7 mouse cellular contexts compared by ENCODE assay signal in the genomic region with DNA sequence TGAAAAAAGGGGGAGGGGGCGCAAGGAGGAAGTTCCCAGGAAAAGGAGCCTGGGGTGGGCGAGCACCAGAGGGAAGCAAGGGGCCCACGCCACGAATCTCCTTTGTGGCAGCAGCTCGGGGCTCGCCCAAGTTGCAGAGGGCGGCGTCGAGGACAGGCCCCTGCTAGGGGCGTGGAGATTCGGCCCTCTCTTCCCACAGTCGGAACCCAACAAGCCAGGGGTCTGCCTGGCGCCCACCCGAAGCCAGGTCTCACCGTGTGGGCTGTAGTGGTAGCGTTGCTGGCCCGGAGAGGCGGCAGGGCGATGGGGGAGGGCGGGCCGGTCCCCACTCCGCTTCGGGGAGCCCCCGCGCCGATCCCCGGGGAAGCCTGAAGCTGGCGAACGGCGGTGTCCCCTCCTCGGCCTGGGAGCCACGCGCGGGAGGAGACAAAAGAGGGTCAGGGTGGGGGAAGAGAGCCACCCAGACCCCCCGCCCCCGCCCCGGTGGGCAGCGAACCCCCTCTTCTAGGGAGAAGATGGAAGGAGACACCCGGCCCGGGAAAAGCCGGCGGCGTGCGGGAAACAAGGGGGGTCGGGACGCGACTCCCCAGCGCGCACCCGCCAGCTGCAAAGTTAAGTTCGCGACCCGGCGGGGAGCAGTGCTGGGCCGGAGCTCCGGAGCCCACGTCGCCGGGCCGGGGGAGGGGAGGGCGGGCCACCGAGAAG. TPM values are rescaled to one million over a fixed set of nuclear protein-coding genes. Genes with fewer than 3 reads are reported as not detected.
A peak's percentile ranks its signal among the peaks of the same experiment; 100 is the strongest.
DNase-seq lines count a peak whose midpoint lies in the region; ATAC-seq and TF ChIP-seq lines count a peak whose summit lies in the region.

No protein-coding gene starts in this region.

- H3K27ac ChIP-seq in ES-Bruce4 (ENCODE audit: insufficient read depth, low read length): no peak overlapping the region
- H3K27ac ChIP-seq in forebrain, embryonic 11.5 days (ENCODE audit: low read depth, low read length): peak overlapping the region; percentile 94
- H3K27ac ChIP-seq in limb, embryonic 14.5 days (replicated peaks; ENCODE audit: low read depth, low read length): peak overlapping the region; percentile 94
- H3K27ac ChIP-seq in midbrain, embryonic 13.5 days: peak overlapping the region; percentile 98
- H3K27ac ChIP-seq in stomach, embryonic 14.5 days (ENCODE audit: low read length): peak overlapping the region; percentile 97

- peak overlapping the region; percentile 96 for H3K9ac ChIP-seq in ES-Bruce4 (ENCODE audit: low read depth, poor library complexity, severe bottlenecking)
- peak overlapping the region; percentile 97 for H3K9ac ChIP-seq in forebrain, embryonic 11.5 days (ENCODE audit: low read length)
- peak overlapping the region; percentile 98 for H3K9ac ChIP-seq in limb, embryonic 14.5 days (ENCODE audit: low read depth, low read length, severe bottlenecking)
- peak overlapping the region; percentile 98 for H3K9ac ChIP-seq in midbrain, embryonic 13.5 days (replicated peaks)
- peak overlapping the region; percentile 98 for H3K9ac ChIP-seq in stomach, embryonic 14.5 days (replicated peaks; ENCODE audit: low read depth, low read length)

- no peak for TF ChIP-seq CTCF in ES-Bruce4 (IDR thresholded peaks at IDR 0.05; ENCODE audit: low read depth, low read length)

- TF ChIP-seq EP300 in ES-Bruce4 (IDR thresholded peaks at IDR 0.05; ENCODE audit: insufficient read depth, low read depth, low read length): no peak

- peak overlapping the region; percentile 65 for H3K4me3 ChIP-seq in ES-Bruce4 (ENCODE audit: low read depth, low read length)
- peak overlapping the region; percentile 97 for H3K4me3 ChIP-seq in forebrain, embryonic 11.5 days (ENCODE audit: low read depth, low read length)
- H3K4me3 ChIP-seq in limb, embryonic 14.5 days (replicated peaks; ENCODE audit: low read length): peak overlapping the region; percentile 94
- peak overlapping the region; percentile 95 for H3K4me3 ChIP-seq in midbrain, embryonic 13.5 days (replicated peaks)
- peak overlapping the region; percentile 93 for H3K4me3 ChIP-seq in stomach, embryonic 14.5 days (ENCODE audit: low read depth, low read length)

- no peaks in the 10 kb centered on the region; the same call in 1 of the 2 replicates for H3K36me3 ChIP-seq in ES-Bruce4 (ENCODE audit: control insufficient read depth, insufficient read depth, low read length, poor library complexity, severe bottlenecking)
- H3K36me3 ChIP-seq in forebrain, embryonic 11.5 days (ENCODE audit: control insufficient read depth, insufficient read depth, low read length): peaks cover 4% of the 10 kb centered on the region; the same call in 1 of the 2 replicates
- peaks cover 21% of the 10 kb centered on the region for H3K36me3 ChIP-seq in limb, embryonic 14.5 days (ENCODE audit: control insufficient read depth, insufficient read depth, low read length)
- H3K36me3 ChIP-seq in midbrain, embryonic 13.5 days: peaks cover 16% of the 10 kb centered on the region
- H3K36me3 ChIP-seq in stomach, embryonic 14.5 days (ENCODE audit: control insufficient read depth, insufficient read depth, low read length): peaks cover 19% of the 10 kb centered on the region

- H3K9me3 ChIP-seq in ES-Bruce4 (replicated peaks; ENCODE audit: control insufficient read depth, insufficient read depth, low read length, poor library complexity, severe bottlenecking): no peaks in the 10 kb centered on the region
- no peaks in the 10 kb centered on the region for H3K9me3 ChIP-seq in forebrain, embryonic 11.5 days (ENCODE audit: control insufficient read depth, low read length)
- H3K9me3 ChIP-seq in limb, embryonic 14.5 days (ENCODE audit: control insufficient read depth, low read length): no peaks in the 10 kb centered on the region
- H3K9me3 ChIP-seq in midbrain, embryonic 13.5 days: no peaks in the 10 kb centered on the region
- no peaks in the 10 kb centered on the region for H3K9me3 ChIP-seq in stomach, embryonic 14.5 days (ENCODE audit: control insufficient read depth, low read depth, low read length)

- no peaks in the 10 kb centered on the region for H3K4me1 ChIP-seq in ES-Bruce4 (ENCODE audit: control insufficient read depth, insufficient read depth, low read length)
- H3K4me1 ChIP-seq in forebrain, embryonic 11.5 days (replicated peaks; ENCODE audit: control insufficient read depth, insufficient read depth, low read length): peaks cover 10% of the 10 kb centered on the region
- H3K4me1 ChIP-seq in limb, embryonic 14.5 days (ENCODE audit: control insufficient read depth, insufficient read depth, low read length): peaks cover 25% of the 10 kb centered on the region
- peaks cover 46% of the 10 kb centered on the region for H3K4me1 ChIP-seq in midbrain, embryonic 13.5 days (replicated peaks)
- peaks cover 26% of the 10 kb centered on the region for H3K4me1 ChIP-seq in stomach, embryonic 14.5 days (ENCODE audit: control insufficient read depth, insufficient read depth, low read length)

- peak; percentile 15 for DNase-seq in adrenal gland, adult 8-10 months
- DNase-seq in forebrain, embryonic 11.5 days (ENCODE audit: low spot score): peak; percentile 81
- peak; percentile 64 for DNase-seq in heart, postnatal 4 days
- peak; percentile 49 for DNase-seq in limb, embryonic 14.5 days (ENCODE audit: low spot score)

- no peaks in the 10 kb centered on the region for H3K27me3 ChIP-seq in ES-Bruce4 (ENCODE audit: control insufficient read depth, insufficient read depth, low read length, poor library complexity, severe bottlenecking)
- no peaks in the 10 kb centered on the region for H3K27me3 ChIP-seq in forebrain, embryonic 11.5 days (ENCODE audit: control insufficient read depth, insufficient read depth, low read length)
- no peaks in the 10 kb centered on the region for H3K27me3 ChIP-seq in limb, embryonic 14.5 days (ENCODE audit: control insufficient read depth, insufficient read depth, low read length)
- H3K27me3 ChIP-seq in midbrain, embryonic 13.5 days: no peaks in the 10 kb centered on the region
- H3K27me3 ChIP-seq in stomach, embryonic 14.5 days (ENCODE audit: control insufficient read depth, insufficient read depth, low read length): no peaks in the 10 kb centered on the region

- ATAC-seq in forebrain, embryonic 11.5 days (replicated peaks; ENCODE audit: low FRiP score): peak; percentile 45
- ATAC-seq in limb, embryonic 14.5 days (ENCODE audit: low FRiP score, low read depth): peak; percentile 35
- ATAC-seq in midbrain, embryonic 13.5 days: peak; percentile 55
- peak; percentile 21; the same call in 1 of the 2 replicates for ATAC-seq in stomach, embryonic 14.5 days (ENCODE audit: insufficient number of reproducible peaks, insufficient read depth, low FRiP score, low read depth)

- TF ChIP-seq POLR2A in ES-Bruce4 (IDR thresholded peaks at IDR 0.05; ENCODE audit: insufficient read depth, low read length): no peak
- no peak for TF ChIP-seq POLR2A in limb, embryonic 14.5 days (IDR thresholded peaks at IDR 0.05; ENCODE audit: borderline replicate concordance, extremely low read depth, insufficient read depth, insufficient read length)

- H3K4me2 ChIP-seq in forebrain, embryonic 11.5 days (ENCODE audit: low read depth, low read length, severe bottlenecking): peak overlapping the region; percentile 90
- peak overlapping the region; percentile 80 for H3K4me2 ChIP-seq in limb, embryonic 14.5 days (replicated peaks; ENCODE audit: low read depth, low read length, severe bottlenecking)
- H3K4me2 ChIP-seq in midbrain, embryonic 13.5 days (replicated peaks): peak overlapping the region; percentile 94
- peak overlapping the region; percentile 86 for H3K4me2 ChIP-seq in stomach, embryonic 14.5 days (replicated peaks; ENCODE audit: low read depth, low read length)

- WGBS in forebrain, embryonic 11.5 days: under 1% methylated on average over 51 of the region's 62 CpGs
- under 1% methylated on average over 30 of the region's 62 CpGs for WGBS in limb, embryonic 14.5 days
- WGBS in midbrain, embryonic 13.5 days: under 1% methylated on average over 47 of the region's 62 CpGs
- under 1% methylated on average over 47 of the region's 62 CpGs for WGBS in stomach, embryonic 14.5 days

RNA-seq across cellular contexts. Expression of a gene that starts 2.0 kb away (rescaled TPM):
- 16.4 and 23.1 TPM in 2 replicates for polyA plus RNA-seq in ES-Bruce4 (2011; ENCODE audit: insufficient read depth, insufficient read length, low read depth, missing spikeins)
- total RNA-seq in adrenal gland, adult 8-10 months (2022): 10 to 100 TPM; 16.1 to 34.9 (median 26.4) TPM
- polyA plus RNA-seq in forebrain, embryonic 11.5 days (2014; fragmentation: Nextera tagmentation; extraction: Ambion mirVana): 10.5 and 11.2 TPM in 2 replicates
- total RNA-seq in heart, postnatal 4 days (2021): 100 to 1,000 TPM; 114 to 130 TPM
- polyA plus RNA-seq in limb, embryonic 14.5 days (2012; rRNA removed): 19.4 and 20.9 TPM in 2 replicates
- 13.3 and 15.4 TPM in 2 replicates for polyA plus RNA-seq in limb, embryonic 14.5 days (2014; fragmentation: Nextera tagmentation; extraction: Ambion mirVana)
- polyA plus RNA-seq in midbrain, embryonic 13.5 days (2015; fragmentation: Nextera tagmentation; extraction: Ambion mirVana): 11.0 and 12.0 TPM in 2 replicates
- polyA plus RNA-seq in stomach, embryonic 14.5 days (2014; fragmentation: Nextera tagmentation; extraction: Ambion mirVana): 16.7 and 16.9 TPM in 2 replicates

Comparison
In these comparisons a context has a peak if more than half of its experiments do, and no peak if none do; other contexts are left out.
1. DNase-seq: peak in every context shown above with its lines; median percentile 81 in forebrain, embryonic 11.5 days; 64 in heart, postnatal 4 days; 49 in limb, embryonic 14.5 days; 15 in adrenal gland, adult 8-10 months.